Mouse (Mus musculus): ENCODE measurements around the gene Fam221b.

Gene Fam221b

DNA sequence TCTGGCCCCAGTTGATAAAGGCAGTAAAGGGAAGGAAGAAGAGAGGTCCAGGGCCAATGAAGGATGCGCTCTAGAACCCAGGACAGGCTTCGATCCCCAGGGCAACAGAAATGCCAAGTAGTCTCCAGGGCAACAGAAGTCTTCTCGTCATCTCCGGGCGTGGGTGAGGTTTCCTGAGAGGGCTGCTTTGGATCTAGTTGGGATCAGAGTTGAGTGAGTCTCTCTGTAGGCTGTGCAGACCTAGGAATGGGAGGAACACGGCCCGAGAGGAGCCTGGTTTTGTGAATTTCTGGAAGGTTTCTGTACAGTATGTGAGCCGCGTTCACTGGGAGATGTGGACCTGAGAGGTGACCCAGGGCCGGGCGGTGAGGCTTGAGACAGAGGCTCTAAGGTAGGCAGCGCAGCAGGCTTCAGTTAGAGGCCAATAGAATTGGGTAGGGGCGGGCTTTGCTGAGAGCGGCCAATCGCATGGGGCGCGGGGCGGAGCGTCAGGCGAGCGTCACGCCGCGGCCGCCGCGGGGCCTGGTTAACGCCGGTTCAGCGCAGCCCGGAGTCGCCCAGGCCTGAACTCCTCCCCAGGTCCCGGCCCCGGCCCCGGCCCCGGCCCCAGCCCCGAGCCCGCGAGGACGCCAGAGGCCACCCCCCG lies at the start of gene Fam221b, which contains the start of gene Tmem8b:
TSS of gene Fam221b (minus strand) at position 364 of the 646 bp plus-strand sequence.
TSS of gene Tmem8b (plus strand) at position 190 of the 646 bp plus-strand sequence.
- peak; percentile 75 to 80 for DNase-seq (ENCODE audit: low read depth in 2 of 2, low spot score in 2 of 2)

DNA sequence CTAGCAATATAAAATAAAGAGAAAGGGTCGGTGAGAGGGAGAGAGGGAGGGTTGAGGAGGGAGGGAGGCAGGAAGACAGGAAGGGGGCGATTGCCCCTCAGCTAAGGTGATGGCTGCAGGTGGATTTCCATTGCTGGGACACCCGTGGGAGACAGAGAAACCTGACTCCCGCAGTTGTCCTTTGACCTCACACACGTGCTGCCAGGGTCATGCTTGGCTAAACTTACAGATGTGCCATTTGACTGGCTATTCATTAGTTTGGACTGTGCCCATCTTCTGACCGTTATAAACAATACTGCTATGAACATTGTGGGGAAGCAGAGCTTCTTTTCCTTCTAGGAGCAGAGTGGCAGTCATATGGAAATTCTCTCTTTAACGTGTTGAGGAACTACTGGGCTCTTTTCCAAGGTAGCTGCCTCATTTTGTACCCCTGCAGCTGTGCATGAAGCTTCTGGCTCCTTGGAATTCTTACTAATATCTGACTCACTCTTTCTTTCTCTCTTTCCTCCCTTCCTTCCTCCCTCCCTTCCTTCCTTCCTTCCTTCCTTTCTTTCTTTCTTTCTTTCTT lies 44.8 kb upstream of the Fam221b start:
- no peak for DNase-seq (ENCODE audit: low read depth in 2 of 2, low spot score in 2 of 2)

DNA sequence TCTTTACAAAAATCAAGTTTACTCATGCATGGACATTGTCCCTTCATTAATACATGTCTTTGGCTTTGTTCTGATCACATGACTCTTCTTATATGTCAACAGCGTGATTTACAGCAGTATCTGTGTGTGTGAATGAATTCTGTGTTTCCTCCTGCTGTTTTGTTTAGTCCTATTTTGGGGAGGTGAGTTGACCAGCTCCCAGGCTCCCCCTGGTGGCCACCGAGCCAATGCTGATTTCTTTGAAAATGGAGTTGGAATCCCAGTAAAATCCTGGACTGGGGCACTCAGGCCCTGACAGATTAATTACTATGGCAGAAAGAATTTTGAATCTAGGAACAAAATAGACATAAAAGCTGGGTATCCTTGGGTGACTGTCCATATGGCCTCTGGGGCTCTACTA lies 42.9 kb upstream of the Fam221b start:
- DNase-seq (ENCODE audit: low read depth in 2 of 2, low spot score in 2 of 2): peak; percentile 57 to 74

DNA sequence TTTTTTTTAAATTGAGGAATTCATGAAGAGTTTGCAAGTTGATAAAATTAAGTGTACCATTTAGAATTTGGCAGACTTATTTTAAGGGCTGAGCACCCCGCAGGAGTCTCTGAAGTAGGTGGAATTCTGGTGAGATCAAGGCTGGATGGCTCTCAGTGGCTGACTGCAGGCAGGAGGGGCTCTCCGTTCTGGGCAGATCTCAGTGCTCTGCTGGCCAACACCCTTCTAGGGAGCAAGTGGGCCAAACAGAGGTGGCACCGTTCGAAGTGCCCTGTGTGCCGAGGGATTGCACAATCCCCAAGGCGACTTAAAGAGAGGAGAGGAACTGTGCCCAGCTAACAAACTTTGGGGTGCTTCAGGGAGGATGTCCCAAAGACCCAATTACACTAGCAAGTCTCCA lies 40.9 kb upstream of the Fam221b start, which contains the start of gene Olfr71:
TSS of gene Olfr71 (minus strand) at position 387 of the 400 bp plus-strand sequence.
- no peak for DNase-seq (ENCODE audit: low read depth in 2 of 2, low spot score in 2 of 2)

DNA sequence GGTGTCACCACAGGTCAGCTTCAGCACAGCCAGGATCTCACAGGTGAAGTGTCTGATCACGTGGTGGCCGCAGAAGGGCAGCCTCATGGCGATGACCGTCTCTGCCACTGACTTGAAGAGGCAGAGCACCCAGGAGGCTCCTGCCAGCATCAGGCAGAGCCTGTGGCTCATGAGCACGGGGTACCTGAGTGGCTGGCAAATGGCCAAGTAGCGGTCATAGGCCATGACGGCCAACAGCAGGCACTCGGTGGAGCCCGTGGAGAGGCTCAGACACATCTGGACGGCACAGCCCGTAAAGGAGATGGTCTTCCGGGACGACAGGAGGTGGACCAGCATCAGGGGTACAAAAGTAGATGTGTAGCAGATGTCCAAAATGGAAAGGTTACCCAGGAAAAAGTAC lies 37.0 kb upstream of the Fam221b start:
- DNase-seq (ENCODE audit: low read depth in 2 of 2, low spot score in 2 of 2): no peak

DNA sequence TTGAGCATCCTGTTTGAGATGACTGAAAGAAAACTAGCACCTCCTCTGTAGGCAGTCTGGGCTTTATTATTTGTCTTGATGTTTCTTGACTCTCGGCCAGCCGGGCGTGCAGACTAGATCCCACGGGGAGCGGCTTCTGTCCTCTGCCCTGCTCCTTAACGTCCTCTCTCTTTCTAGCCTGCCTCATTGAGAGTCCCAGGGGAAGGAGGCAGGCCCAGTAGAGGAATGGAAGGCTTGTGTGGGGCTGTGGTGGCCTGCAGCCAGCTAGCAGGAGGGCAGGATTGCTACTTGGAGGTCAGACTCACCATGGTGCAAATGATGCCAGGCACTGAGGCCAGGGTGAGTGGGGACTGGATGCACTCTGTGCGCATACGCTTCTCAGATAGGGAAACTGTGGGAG lies 34.9 kb upstream of the Fam221b start:
- no peak for DNase-seq (ENCODE audit: low read depth in 2 of 2, low spot score in 2 of 2)

DNA sequence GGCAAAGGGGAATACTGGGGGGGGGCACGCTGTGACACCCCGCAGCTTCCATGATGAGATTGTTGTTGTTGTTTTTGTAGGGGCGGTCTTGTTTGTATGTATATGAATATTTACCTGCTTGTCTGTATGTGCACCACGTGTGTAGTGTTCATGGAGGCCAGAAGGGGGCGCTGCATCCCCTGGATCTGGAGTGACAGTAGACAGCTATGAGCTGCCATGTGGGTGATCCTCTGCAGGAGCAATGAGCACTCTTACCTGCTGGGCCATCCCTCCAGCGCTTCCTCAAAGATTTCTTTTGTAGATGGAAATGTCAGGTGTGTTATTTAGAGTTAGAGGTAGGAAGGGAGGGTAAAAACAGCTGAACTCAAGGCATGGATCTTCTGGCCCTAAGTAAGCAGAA lies 34.5 kb upstream of the Fam221b start:
- no peak for DNase-seq (ENCODE audit: low read depth in 2 of 2, low spot score in 2 of 2)

DNA sequence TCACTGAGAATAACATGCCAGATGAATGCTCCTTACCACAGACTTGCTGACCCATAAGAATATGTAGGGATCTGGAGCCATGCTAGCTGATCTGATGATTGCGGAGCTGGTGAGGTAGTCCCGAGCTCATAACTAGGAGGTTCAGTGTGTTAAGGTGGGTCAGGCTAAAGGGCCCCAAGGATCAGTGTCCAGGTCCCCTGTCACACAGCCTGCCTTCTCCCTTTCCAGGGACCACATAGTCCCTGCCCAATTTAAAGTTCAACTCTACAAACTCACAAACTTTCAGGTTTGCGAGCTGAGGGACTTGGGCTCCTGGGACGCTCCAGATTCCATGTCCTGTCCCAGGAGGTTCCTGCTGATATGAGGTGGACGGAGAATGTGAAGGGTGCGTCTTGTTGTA lies 31.8 kb upstream of the Fam221b start, which contains the start of gene Olfr70:
TSS of gene Olfr70 (minus strand) at position 101 of the 400 bp plus-strand sequence.
- DNase-seq (ENCODE audit: low read depth in 2 of 2, low spot score in 2 of 2): no peak

DNA sequence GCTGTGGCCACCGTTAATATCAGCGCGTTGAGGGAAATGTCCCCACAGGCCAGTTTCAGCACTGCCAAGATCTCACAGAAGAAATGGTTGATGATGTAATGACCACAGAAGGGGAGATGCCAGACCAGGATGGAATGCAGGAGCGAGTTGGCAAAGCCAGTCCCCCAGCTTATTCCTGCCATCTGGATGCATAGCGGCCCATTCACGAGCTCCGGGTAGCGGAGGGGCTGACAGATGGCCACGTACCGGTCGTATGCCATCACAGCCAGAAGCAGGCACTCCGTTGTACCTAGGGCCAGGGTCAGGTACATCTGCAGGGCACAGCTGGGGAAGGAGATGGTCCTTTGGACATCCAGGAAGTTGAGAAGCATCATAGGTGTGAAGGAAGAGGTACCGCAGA lies 27.6 kb upstream of the Fam221b start:
- no peak for DNase-seq (ENCODE audit: low read depth in 2 of 2, low spot score in 2 of 2)

DNA sequence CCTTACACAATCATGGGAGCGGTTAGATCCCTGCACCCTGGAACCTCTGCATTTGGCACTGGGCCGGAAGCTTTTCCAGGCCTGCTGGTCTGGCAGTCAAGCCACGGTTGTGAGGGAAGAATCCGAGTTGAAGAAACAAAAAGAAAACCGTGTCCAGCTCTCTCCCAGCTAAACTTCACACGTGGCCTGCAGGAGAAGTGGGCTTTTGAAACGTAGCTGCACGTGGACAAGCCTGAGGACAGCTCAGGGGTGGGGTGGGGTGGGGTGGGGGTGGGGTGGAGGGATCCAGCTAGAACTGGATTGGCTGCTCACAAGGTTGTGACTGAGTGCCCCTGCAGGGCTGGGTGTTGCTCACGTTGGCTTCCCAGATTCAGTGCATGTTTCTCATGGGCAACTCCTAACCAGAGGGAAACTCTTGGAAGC lies 26.3 kb upstream of the Fam221b start:
- DNase-seq (ENCODE audit: low read depth in 2 of 2, low spot score in 2 of 2): no peak

DNA sequence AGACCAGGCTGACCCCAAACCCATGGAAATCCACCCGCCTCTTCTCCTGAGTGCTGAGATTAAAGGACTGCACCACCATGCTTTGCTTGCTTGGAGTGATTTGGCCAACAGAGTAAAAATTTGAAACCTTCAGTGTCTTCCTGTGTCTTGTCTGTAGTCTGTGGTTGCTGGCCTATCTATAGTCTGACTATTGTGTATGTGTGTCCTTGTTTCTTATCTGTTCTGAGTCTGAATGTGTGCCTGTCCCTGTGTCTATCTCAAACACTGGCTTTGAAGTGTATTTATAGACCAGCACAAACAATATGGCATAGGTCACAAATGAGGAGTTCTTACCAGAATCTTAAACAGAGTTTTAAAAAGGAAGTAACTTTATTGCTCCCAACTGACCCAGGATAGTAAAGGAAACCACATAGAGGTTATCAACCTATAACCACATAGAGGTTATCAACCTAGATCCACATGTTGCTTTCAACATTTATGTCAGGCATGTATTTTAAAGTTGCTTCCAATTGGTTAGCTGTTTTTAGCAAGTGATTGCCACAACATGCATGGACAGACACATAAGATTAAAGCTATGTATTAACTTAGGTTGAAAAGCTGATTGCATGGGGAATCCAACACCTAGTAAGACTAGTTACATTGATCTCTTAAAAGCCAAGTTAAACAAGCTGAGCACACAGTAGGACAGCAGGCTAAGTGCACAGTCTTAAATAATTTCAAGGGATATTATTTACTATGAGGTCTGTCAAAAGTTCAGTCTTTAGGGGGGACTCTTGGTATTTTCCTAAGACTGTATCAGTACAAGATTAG lies 25.7 kb upstream of the Fam221b start:
- DNase-seq (ENCODE audit: low read depth in 2 of 2, low spot score in 2 of 2): no peak

DNA sequence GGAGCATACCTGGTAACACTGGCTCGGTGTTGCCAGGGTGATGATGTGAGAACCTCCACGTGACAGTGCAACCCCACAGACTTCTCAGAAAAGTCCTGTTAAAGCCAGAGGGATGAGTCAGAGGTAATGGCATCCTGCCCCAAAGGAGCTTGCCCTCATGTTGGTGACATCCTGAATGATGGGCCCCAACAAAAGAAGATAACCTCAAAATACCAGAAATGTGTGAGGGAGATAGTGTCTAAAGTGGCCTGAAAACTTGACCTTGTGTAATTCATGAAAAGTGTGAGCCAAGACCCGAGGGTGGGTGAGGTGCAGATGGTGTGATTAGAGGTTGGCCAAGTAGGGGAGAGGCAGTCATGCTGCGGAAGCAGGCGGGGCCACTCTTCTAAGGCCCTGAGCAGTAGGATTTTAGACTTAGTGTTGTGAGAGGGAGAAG lies 24.9 kb upstream of the Fam221b start:
- no peak for DNase-seq (ENCODE audit: low read depth in 2 of 2, low spot score in 2 of 2)

DNA sequence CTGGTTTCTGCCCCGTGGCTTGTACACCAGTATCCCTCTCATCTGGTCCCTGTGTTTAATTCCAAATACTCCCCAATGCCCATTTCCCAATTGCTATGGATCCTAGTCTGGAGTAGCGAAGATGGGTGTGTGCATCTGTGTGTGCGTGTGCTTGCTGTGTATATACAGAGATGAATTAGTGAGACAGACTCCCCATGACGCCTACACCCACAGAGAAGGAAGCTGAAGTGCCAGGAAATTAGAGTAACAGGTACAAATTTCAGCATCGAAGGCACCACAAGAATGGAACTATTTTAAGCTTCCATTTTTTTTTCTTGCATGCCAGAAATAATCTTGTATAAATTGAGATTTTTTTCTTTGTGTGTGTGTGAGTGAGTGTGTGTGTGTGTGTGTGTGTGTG lies 22.1 kb upstream of the Fam221b start:
- DNase-seq (ENCODE audit: low read depth in 2 of 2, low spot score in 2 of 2): no peak

DNA sequence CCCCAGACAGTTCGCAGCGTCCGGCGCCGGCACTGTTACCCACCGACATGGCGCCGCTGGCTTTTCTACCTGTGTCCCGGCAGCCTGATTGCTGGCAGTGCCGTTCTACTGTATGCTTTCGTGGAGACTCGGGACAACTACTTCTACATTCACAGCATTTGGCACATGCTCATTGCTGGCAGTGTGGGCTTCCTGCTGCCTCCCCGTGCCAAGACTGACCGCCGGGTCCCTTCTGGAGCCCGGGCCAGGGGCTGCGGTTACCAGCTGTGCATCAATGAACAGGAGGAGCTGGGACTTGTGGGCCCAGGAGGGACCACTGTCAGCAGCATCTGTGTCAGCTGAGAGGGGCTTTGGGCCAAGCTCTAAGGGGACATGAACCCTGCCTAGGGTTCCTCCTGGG lies 21.1 kb upstream of the Fam221b start:
- DNase-seq (ENCODE audit: low read depth in 2 of 2, low spot score in 2 of 2): no peak

DNA sequence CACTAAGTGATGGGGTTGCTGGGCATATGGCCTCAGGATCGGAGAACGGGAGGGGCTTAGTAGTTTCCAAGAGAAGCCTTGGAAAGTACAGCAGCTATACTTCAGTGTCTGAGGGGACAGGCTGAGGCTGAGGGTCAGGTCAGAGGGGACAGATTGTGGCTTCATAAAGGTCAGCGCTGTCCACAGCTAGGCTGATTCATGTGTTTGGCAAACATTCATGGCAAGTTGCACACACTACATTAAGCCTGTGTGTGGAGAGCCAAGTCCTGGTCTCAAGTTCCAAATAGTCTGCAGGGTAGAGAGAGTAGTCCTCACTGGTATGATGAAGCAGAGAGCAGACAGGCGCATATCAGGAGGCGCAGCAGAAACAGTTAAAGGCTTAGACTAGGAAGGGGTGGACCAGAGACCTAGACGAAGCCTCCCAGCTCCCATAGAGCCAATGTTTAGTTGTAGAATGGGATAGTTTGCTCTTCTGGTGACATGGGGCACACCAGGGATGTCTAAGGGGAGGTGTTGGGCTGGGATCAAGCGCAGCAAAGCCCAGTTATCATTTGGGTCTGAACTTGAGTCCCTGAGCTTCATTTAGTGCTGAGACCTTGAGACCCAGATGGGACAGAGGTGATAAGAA lies 10.6 kb upstream of the Fam221b start:
- DNase-seq (ENCODE audit: low read depth in 2 of 2, low spot score in 2 of 2): no peak

DNA sequence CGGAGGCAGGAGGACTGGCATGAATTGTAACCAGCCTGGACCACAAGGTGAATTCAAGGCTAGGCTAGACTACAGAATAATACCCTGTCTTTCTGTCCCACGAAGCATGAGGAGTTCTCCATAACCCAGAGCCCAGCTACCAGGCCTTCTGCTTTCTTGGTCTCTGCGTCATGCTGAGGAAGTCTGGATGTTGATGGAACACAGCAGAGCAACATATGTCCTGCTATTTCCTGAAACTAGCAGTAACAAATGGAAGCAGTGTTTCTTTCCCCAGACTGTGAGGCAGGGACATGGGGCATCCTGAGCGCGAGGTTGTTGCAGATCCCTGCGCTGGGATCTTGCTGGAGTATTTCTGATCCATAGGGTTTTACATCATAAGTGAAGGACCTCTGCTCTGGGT lies 9.6 kb upstream of the Fam221b start:
- no peak for DNase-seq (ENCODE audit: low read depth in 2 of 2, low spot score in 2 of 2)

DNA sequence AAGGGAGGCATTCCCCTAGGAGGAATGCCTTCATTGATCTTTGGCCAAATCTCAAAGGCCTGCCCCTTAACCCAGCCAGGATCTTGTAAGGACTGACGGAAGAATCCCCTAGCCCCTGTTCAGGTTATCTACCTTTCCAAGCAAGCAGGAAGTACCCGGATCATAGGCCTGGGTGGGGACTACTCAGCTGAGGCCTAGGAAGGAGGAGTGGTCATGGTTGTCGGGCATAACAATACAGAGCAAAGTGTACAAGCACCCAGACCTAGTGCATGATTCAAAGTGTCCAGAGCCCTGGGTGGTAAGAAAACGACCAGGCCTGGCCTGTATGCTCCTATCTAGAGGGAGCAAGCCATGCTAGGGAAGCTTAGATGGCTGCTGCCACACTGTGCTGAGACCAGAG lies 6.7 kb upstream of the Fam221b start:
- DNase-seq (ENCODE audit: low read depth in 2 of 2, low spot score in 2 of 2): no peak

DNA sequence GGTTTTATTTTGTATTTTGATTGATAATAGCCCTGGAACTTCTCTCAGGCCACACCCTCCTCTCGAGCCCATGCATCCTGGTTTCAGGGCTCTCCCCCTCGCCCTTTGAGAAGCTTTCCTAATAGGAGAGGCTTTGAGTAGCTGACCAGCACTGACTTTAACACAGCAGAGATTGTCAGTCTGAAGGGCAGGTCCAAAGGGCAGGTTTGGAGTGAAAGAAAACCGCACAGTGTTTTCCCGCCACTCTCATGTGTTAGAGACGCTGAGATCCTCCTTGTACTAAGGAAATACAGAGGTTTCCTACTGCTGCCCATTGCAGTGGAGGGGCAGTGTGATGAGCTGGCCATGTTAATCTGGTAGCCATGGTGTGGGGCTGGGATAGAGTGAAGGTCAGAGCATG lies 6.0 kb upstream of the Fam221b start:
- DNase-seq (ENCODE audit: low read depth in 2 of 2, low spot score in 2 of 2): no peak

DNA sequence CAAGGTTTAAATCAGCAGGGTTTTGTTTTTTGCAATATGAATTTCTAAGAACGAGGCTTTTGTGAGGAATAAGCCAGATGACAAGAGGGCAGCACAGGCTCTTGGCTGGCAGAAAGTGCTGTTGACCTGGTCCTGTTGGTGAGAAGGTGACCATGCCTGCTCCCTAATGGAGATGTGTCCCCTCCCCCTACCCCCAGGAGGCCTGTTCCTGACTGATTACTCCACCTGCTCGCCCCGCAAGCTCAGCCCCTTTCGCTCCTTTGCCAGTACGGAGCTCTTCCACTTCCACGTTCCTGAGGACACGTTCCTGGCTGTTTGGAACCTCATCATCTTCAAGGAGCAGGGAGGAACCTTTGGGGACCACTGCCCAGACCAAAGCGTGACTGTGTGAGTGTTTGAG lies 4.8 kb upstream of the Fam221b start:
- no peak for DNase-seq (ENCODE audit: low read depth in 2 of 2, low spot score in 2 of 2)

DNA sequence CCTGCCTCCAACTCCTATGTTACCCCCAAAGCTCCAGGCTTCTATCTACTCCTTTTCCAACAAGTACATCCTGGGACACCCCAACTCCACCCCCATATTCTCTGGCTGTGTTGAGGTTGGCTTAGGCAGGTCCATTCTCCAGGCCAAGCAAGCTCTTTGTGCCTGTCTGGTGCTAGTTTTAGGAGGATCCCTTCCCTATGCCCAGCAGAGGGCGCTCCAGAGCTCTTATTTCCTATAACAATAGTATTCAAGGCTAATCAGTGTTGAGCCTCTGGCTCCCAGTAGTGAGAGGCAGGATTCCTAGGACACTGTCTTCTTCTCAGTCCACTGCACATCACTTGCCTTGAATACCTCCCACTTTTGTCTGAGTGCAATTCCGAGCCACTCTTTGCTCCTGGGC lies 3.1 kb upstream of the Fam221b start:
- peak; percentile 71 to 78 for DNase-seq (ENCODE audit: low read depth in 2 of 2, low spot score in 2 of 2)

DNA sequence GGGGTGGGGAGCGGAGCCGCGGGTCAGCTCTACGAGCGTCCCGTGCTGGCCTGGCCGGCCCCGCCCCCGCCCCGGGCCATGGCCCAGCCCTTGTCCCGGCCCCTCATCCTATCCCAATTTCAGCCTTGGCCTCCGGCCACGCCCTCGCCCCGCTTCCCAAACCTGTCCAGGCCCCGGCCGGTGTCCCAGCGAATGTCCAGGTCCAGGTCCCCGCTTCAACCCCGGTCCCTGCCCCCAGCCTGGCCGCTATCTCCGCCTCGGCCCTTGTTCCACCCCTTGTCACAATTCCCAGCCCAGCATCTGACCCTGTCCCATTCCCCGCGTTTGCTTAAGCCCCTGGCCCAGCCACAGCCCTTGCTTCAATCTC lies 466 bp upstream of the Fam221b start:
- DNase-seq (ENCODE audit: low read depth in 2 of 2, low spot score in 2 of 2): peak in 1 of 2 experiments; percentile 19

DNA sequence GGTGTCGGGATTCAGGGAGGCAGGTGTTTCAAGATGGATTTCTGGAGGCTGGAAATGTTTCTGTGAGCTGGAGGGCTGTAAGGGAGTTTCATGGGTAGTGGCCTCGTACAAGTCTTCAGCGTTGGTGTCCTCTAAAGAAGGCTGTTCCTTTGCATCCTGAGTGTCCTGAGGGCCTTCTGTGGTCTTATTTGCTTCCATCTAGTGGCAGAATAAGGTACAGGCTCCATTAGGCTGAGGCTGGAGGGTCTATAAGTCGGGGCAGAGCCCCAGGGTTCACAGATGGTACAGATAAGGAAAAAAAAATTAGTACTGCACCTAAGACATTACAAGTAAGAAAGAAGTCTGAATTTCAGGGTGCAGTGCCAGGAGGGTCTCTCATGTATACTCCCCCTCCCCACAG lies 2.5 kb downstream of the Fam221b start:
- DNase-seq (ENCODE audit: low read depth in 2 of 2, low spot score in 2 of 2): no peak
